Mouse (Mus musculus) CH12.LX (cell line): Measurements from ENCODE around the gene Sec11a. TPM values are rescaled to one million over a fixed set of nuclear protein-coding genes. Genes with fewer than 3 reads are reported as not detected.

Experiments used
- DNase-seq: peaks from one replicate; pipeline ENCODE4 v3.0.0-alpha.2; 2013; ENCODE audit errors: extremely low read depth
- H3K27ac ChIP-seq: 2 replicates; pipeline ENCODE4 v1.5.1; 2012; ENCODE audit warnings: low read depth, mild to moderate bottlenecking, control low read depth, moderate library complexity; ENCODE audit not compliant: insufficient read depth
- H3K27me3 ChIP-seq: replicated peaks from 2 replicates; pipeline ENCODE3; 2012; ENCODE audit warnings: inconsistent platforms
- H3K36me3 ChIP-seq, 2 experiments: replicated peaks in 1 of 2; 2 replicates each; pipeline versions ENCODE3 to v1.6.1; 2012; ENCODE audit warnings: inconsistent platforms in 1 of 2, low read length in 1 of 2, mild to moderate bottlenecking in 1 of 2, mixed read lengths in 1 of 2, moderate library complexity in 1 of 2; ENCODE audit not compliant: control insufficient read depth in 1 of 2, insufficient read depth in 1 of 2
- H3K4me1 ChIP-seq, 2 experiments: 2 replicates each; pipeline ENCODE4 v1.6.1; 2012; ENCODE audit warnings: inconsistent platforms in 1 of 2, moderate library complexity in 1 of 2; ENCODE audit not compliant: insufficient read depth in 2 of 2, control insufficient read depth in 1 of 2
- H3K4me2 ChIP-seq: 2 replicates; pipeline ENCODE4 v1.6.1; 2012; ENCODE audit warnings: low read depth, mild to moderate bottlenecking, control low read depth; ENCODE audit not compliant: poor library complexity, insufficient read depth, severe bottlenecking
- H3K4me3 ChIP-seq, 3 experiments: fragments of 150-350 bp in 1 of 3; sonication (generic) in 1 of 3; replicated peaks in 1 of 3; 2 replicates each; pipeline versions ENCODE3 to v1.5.1; 2011 to 2012; ENCODE audit warnings: low read depth in 2 of 3, low read length in 2 of 3, mild to moderate bottlenecking in 2 of 3, moderate library complexity in 2 of 3, control low read depth in 1 of 3, improper control_type of control experiment in 1 of 3, inconsistent platforms in 1 of 3, mixed read lengths in 1 of 3; ENCODE audit not compliant: poor library complexity in 1 of 3
- H3K79me2 ChIP-seq: replicated peaks from 2 replicates; pipeline ENCODE4 v1.6.1; 2012; ENCODE audit warnings: mild to moderate bottlenecking, moderate library complexity; ENCODE audit not compliant: control insufficient read depth, poor library complexity, insufficient read depth, severe bottlenecking; ENCODE audit errors: extremely low read depth
- H3K9ac ChIP-seq: 2 replicates; pipeline ENCODE4 v1.6.1; 2012; ENCODE audit warnings: low read depth, mild to moderate bottlenecking, control low read depth, moderate library complexity; ENCODE audit not compliant: insufficient read depth
- H3K9me3 ChIP-seq: replicated peaks from 2 replicates; pipeline ENCODE3; 2012; ENCODE audit warnings: low read length, inconsistent platforms, mixed read lengths
- CHD1 ChIP-seq: IDR thresholded peaks from 2 replicates; pipeline ENCODE4 v1.6.1; 2012; ENCODE audit warnings: low read depth, low read length, improper control_type of control experiment, inconsistent platforms
- CHD2 ChIP-seq: IDR thresholded peaks from 2 replicates; pipeline ENCODE4 v1.6.1; 2011; ENCODE audit warnings: low read length, improper control_type of control experiment
- ELF1 ChIP-seq: IDR thresholded peaks from 2 replicates; pipeline ENCODE4 v1.6.1; 2014; ENCODE audit warnings: low read depth, mild to moderate bottlenecking, inconsistent platforms, low read length, improper control_type of control experiment
- ETS1 ChIP-seq: conservative IDR thresholded peaks from 2 replicates; pipeline ENCODE4 v1.6.1; 2012; ENCODE audit warnings: low read depth, mild to moderate bottlenecking, inconsistent platforms, low read length, improper control_type of control experiment, moderate library complexity
- JUN ChIP-seq: IDR thresholded peaks from 2 replicates; pipeline ENCODE4 v1.6.1; 2011; ENCODE audit warnings: low read depth, mild to moderate bottlenecking, low read length, improper control_type of control experiment, moderate library complexity; ENCODE audit not compliant: insufficient read depth
- JUND ChIP-seq: conservative IDR thresholded peaks from 2 replicates; pipeline ENCODE4 v1.6.1; 2011; ENCODE audit warnings: low read depth, low read length, improper control_type of control experiment
- KAT2A ChIP-seq: IDR thresholded peaks from 2 replicates; pipeline ENCODE4 v1.6.1; 2012; ENCODE audit warnings: low read length, improper control_type of control experiment, inconsistent platforms; ENCODE audit not compliant: insufficient replicate concordance
- MAFK ChIP-seq: IDR thresholded peaks from 2 replicates; pipeline ENCODE4 v1.6.1; 2011; ENCODE audit warnings: low read length, improper control_type of control experiment; ENCODE audit not compliant: insufficient replicate concordance
- MAX ChIP-seq: IDR thresholded peaks from 2 replicates; pipeline ENCODE4 v1.6.1; 2011; ENCODE audit warnings: low read length, improper control_type of control experiment
- MYC ChIP-seq: IDR thresholded peaks from 2 replicates; pipeline ENCODE4 v1.6.1; 2011; ENCODE audit warnings: low read depth, mild to moderate bottlenecking, improper control_type of control experiment, low read length
- POLR2AphosphoS2 ChIP-seq: IDR thresholded peaks from 2 replicates; pipeline ENCODE4 v1.6.1; 2011; ENCODE audit warnings: low read depth, low read length, improper control_type of control experiment
- RCOR1 ChIP-seq: conservative IDR thresholded peaks from 2 replicates; pipeline ENCODE4 v1.6.1; 2012; ENCODE audit warnings: low read depth, mild to moderate bottlenecking, inconsistent platforms, low read length, improper control_type of control experiment
- SMC3 ChIP-seq: IDR thresholded peaks from 2 replicates; pipeline ENCODE4 v1.6.1; 2011; ENCODE audit warnings: low read depth, low read length, improper control_type of control experiment
- USF1 ChIP-seq: IDR thresholded peaks from 2 replicates; pipeline ENCODE4 v1.6.1; 2014; ENCODE audit warnings: low read depth, mild to moderate bottlenecking, inconsistent platforms, low read length, improper control_type of control experiment
- ZMIZ1 ChIP-seq: IDR thresholded peaks from 2 replicates; pipeline ENCODE4 v1.6.1; 2012; ENCODE audit warnings: low read depth, mild to moderate bottlenecking, inconsistent platforms, low read length, improper control_type of control experiment
- dilution Hi-C: fragments of 300-500 bp; cut with MboI; formaldehyde crosslinking; loops from 2 replicates; pipeline ENCODE4 v1.14.3; 2020; ENCODE audit warnings: low sequenced_read_pairs; ENCODE audit not compliant: extremely low pct_unique_long_range_greater_than_20kb, extremely low pct_ligation_motif_present
- in situ Hi-C: fragments of 300-500 bp; cut with MboI; formaldehyde crosslinking; loops from 3 replicates; pipeline ENCODE4 v1.14.3; 2019; ENCODE audit warnings: low sequenced_read_pairs, low pct_ligation_motif_present, low pct_unique_long_range_greater_than_20kb, mixed read lengths
- polyA plus RNA-seq: library from polyadenylated mRNA; unstranded; fragments of >175 nt; gene quantifications from 2 replicates; pipeline ENCODE4 v1.2.1, GENCODE M21; 2012; ENCODE audit warnings: low read depth; ENCODE audit not compliant: insufficient read length
- total RNA-seq, 2 experiments: library from RNA; depleted of rRNA; stranded (reverse); fragments of 300-350 nt in 1 of 2; fragments of >200 nt in 1 of 2; gene quantifications; 2 replicates each; pipeline ENCODE4 v1.2.3; 2012 to 2014

Gene Sec11a
- total and polyA plus RNA-seq, 3 experiments: 93.5 to 141 (median 126) TPM

GRCm38 (mm10) chr7:80991589-80991988, 44.0 kb upstream of the Sec11a start:
- peaks cover 3 to 31% of the 10 kb centered on the region in 2 experiments; a peak in 3 of 4 replicates for H3K4me1 ChIP-seq
- in situ Hi-C loops: no loop called here
- no peak overlapping the region for H3K9ac ChIP-seq
- H3K9me3 ChIP-seq: no peaks in the 10 kb centered on the region
- no peaks in the 10 kb centered on the region for H3K36me3 ChIP-seq
- H3K4me3 ChIP-seq: no peak overlapping the region
- H3K27ac ChIP-seq: no peak overlapping the region
- TF ChIP-seq CHD1 (no peak), RCOR1 (no peak), CHD2 (no peak), ETS1 (no peak), MAFK (peak; percentile 73), ZMIZ1 (no peak)
- H3K27me3 ChIP-seq: no peaks in the 10 kb centered on the region
- DNase-seq: no peak
- dilution Hi-C loops: no loop called here
- no peak overlapping the region for H3K4me2 ChIP-seq
- peaks cover 26% of the 10 kb centered on the region for H3K79me2 ChIP-seq

GRCm38 (mm10) chr7:80990276-80990675, 42.7 kb upstream of the Sec11a start:
- dilution Hi-C loops: no loop called here
- Histone ChIP-seq H3K9ac (no peak overlapping the region), H3K9me3 (no peaks in the 10 kb centered on the region)
- TF ChIP-seq RCOR1 (no peak), ELF1 (no peak), MAX (no peak), MYC (no peak), JUN (no peak), MAFK (no peak), JUND (no peak), SMC3 (no peak), KAT2A (no peak), POLR2AphosphoS2 (no peak), CHD2 (no peak), USF1 (no peak)
- TF ChIP-seq, all 38 proteins: peak for 0
- Histone ChIP-seq H3K27ac (no peak overlapping the region), H3K79me2 (peaks cover 17% of the 10 kb centered on the region), H3K27me3 (no peaks in the 10 kb centered on the region), H3K4me3 (no peak overlapping the region), H3K4me2 (no peak overlapping the region), H3K4me1 (peaks cover 4 to 30% of the 10 kb centered on the region in 2 experiments; a peak in 3 of 4 replicates), H3K36me3 (no peaks in the 10 kb centered on the region)
- in situ Hi-C loops: no loop called here
- DNase-seq: no peak
